Mouse (Mus musculus) CH12.LX (cell line): ENCODE measurements around the gene Micu2. TPM values are rescaled to one million over a fixed set of nuclear protein-coding genes. Genes with fewer than 3 reads are reported as not detected.

ENCODE experiments used
- DNase-seq: peaks from one replicate; pipeline ENCODE4 v3.0.0-alpha.2; 2013; ENCODE audit errors: extremely low read depth
- H3K27ac ChIP-seq: 2 replicates; pipeline ENCODE4 v1.5.1; 2012; ENCODE audit warnings: low read depth, mild to moderate bottlenecking, control low read depth, moderate library complexity; ENCODE audit not compliant: insufficient read depth
- H3K27me3 ChIP-seq: replicated peaks from 2 replicates; pipeline ENCODE3; 2012; ENCODE audit warnings: inconsistent platforms
- H3K36me3 ChIP-seq, 2 experiments: replicated peaks in 1 of 2; 2 replicates each; pipeline versions ENCODE3 to v1.6.1; 2012; ENCODE audit warnings: inconsistent platforms in 1 of 2, low read length in 1 of 2, mild to moderate bottlenecking in 1 of 2, mixed read lengths in 1 of 2, moderate library complexity in 1 of 2; ENCODE audit not compliant: control insufficient read depth in 1 of 2, insufficient read depth in 1 of 2
- H3K4me1 ChIP-seq, 2 experiments: 2 replicates each; pipeline ENCODE4 v1.6.1; 2012; ENCODE audit warnings: inconsistent platforms in 1 of 2, moderate library complexity in 1 of 2; ENCODE audit not compliant: insufficient read depth in 2 of 2, control insufficient read depth in 1 of 2
- H3K4me2 ChIP-seq: 2 replicates; pipeline ENCODE4 v1.6.1; 2012; ENCODE audit warnings: low read depth, mild to moderate bottlenecking, control low read depth; ENCODE audit not compliant: poor library complexity, insufficient read depth, severe bottlenecking
- H3K4me3 ChIP-seq, 3 experiments: fragments of 150-350 bp in 1 of 3; sonication (generic) in 1 of 3; replicated peaks in 1 of 3; 2 replicates each; pipeline versions ENCODE3 to v1.5.1; 2011 to 2012; ENCODE audit warnings: low read depth in 2 of 3, low read length in 2 of 3, mild to moderate bottlenecking in 2 of 3, moderate library complexity in 2 of 3, control low read depth in 1 of 3, improper control_type of control experiment in 1 of 3, inconsistent platforms in 1 of 3, mixed read lengths in 1 of 3; ENCODE audit not compliant: poor library complexity in 1 of 3
- H3K79me2 ChIP-seq: replicated peaks from 2 replicates; pipeline ENCODE4 v1.6.1; 2012; ENCODE audit warnings: mild to moderate bottlenecking, moderate library complexity; ENCODE audit not compliant: control insufficient read depth, poor library complexity, insufficient read depth, severe bottlenecking; ENCODE audit errors: extremely low read depth
- H3K9ac ChIP-seq: 2 replicates; pipeline ENCODE4 v1.6.1; 2012; ENCODE audit warnings: low read depth, mild to moderate bottlenecking, control low read depth, moderate library complexity; ENCODE audit not compliant: insufficient read depth
- H3K9me3 ChIP-seq: replicated peaks from 2 replicates; pipeline ENCODE3; 2012; ENCODE audit warnings: low read length, inconsistent platforms, mixed read lengths
- BHLHE40 ChIP-seq: IDR thresholded peaks from 2 replicates; pipeline ENCODE4 v1.6.1; 2011; ENCODE audit warnings: mild to moderate bottlenecking, low read depth, low read length, improper control_type of control experiment
- CHD1 ChIP-seq: IDR thresholded peaks from 2 replicates; pipeline ENCODE4 v1.6.1; 2012; ENCODE audit warnings: low read depth, low read length, improper control_type of control experiment, inconsistent platforms
- CTCF ChIP-seq, 2 experiments: IDR thresholded peaks in 1 of 2; conservative IDR thresholded peaks in 1 of 2; 2 replicates each; pipeline ENCODE4 v1.5.1; 2011 to 2012; ENCODE audit warnings: low read depth in 2 of 2, low read length in 2 of 2, improper control_type of control experiment in 1 of 2, inconsistent platforms in 1 of 2, mild to moderate bottlenecking in 1 of 2, moderate library complexity in 1 of 2
- E2F4 ChIP-seq: IDR thresholded peaks from 2 replicates; pipeline ENCODE4 v1.6.1; 2011; ENCODE audit warnings: low read depth, low read length, improper control_type of control experiment; ENCODE audit not compliant: insufficient replicate concordance
- EP300 ChIP-seq: IDR thresholded peaks from 2 replicates; pipeline ENCODE4 v1.6.1; 2011; ENCODE audit warnings: low read length, improper control_type of control experiment
- ETS1 ChIP-seq: conservative IDR thresholded peaks from 2 replicates; pipeline ENCODE4 v1.6.1; 2012; ENCODE audit warnings: low read depth, mild to moderate bottlenecking, inconsistent platforms, low read length, improper control_type of control experiment, moderate library complexity
- GABPA ChIP-seq: IDR thresholded peaks from 2 replicates; pipeline ENCODE4 v1.6.1; 2012; ENCODE audit warnings: low read depth, low read length, improper control_type of control experiment, inconsistent platforms; ENCODE audit not compliant: insufficient replicate concordance
- JUND ChIP-seq: conservative IDR thresholded peaks from 2 replicates; pipeline ENCODE4 v1.6.1; 2011; ENCODE audit warnings: low read depth, low read length, improper control_type of control experiment
- MAX ChIP-seq: IDR thresholded peaks from 2 replicates; pipeline ENCODE4 v1.6.1; 2011; ENCODE audit warnings: low read length, improper control_type of control experiment
- MEF2A ChIP-seq: IDR thresholded peaks from 2 replicates; pipeline ENCODE4 v1.6.1; 2014; ENCODE audit warnings: low read depth, mild to moderate bottlenecking, inconsistent platforms, low read length, improper control_type of control experiment, borderline replicate concordance
- MXI1 ChIP-seq: IDR thresholded peaks from 2 replicates; pipeline ENCODE4 v1.6.1; 2011; ENCODE audit warnings: mild to moderate bottlenecking, low read depth, low read length, improper control_type of control experiment
- POLR2A ChIP-seq: IDR thresholded peaks from 2 replicates; pipeline ENCODE4 v1.6.1; 2011; ENCODE audit warnings: low read depth, mild to moderate bottlenecking, improper control_type of control experiment, low read length
- SIN3A ChIP-seq: IDR thresholded peaks from 2 replicates; pipeline ENCODE4 v1.6.1; 2012; ENCODE audit warnings: low read length, improper control_type of control experiment, inconsistent platforms
- SMC3 ChIP-seq: IDR thresholded peaks from 2 replicates; pipeline ENCODE4 v1.6.1; 2011; ENCODE audit warnings: low read depth, low read length, improper control_type of control experiment
- TCF12 ChIP-seq: IDR thresholded peaks from 2 replicates; pipeline ENCODE4 v1.6.1; 2014; ENCODE audit warnings: low read depth, mild to moderate bottlenecking, inconsistent platforms, low read length, improper control_type of control experiment
- UBTF ChIP-seq: IDR thresholded peaks from 2 replicates; pipeline ENCODE4 v1.6.1; 2012; ENCODE audit warnings: low read depth, mild to moderate bottlenecking, inconsistent platforms, low read length, improper control_type of control experiment, moderate library complexity
- USF2 ChIP-seq: conservative IDR thresholded peaks from 2 replicates; pipeline ENCODE4 v1.6.1; 2011; ENCODE audit warnings: low read depth, low read length, improper control_type of control experiment
- ZKSCAN1 ChIP-seq: IDR thresholded peaks from 2 replicates; pipeline ENCODE4 v1.6.1; 2012; ENCODE audit warnings: low read depth, inconsistent platforms, low read length, improper control_type of control experiment, borderline replicate concordance
- ZNF384 ChIP-seq: IDR thresholded peaks from 2 replicates; pipeline ENCODE4 v1.6.1; 2012; ENCODE audit warnings: low read depth, low read length, improper control_type of control experiment, inconsistent platforms
- dilution Hi-C: fragments of 300-500 bp; cut with MboI; formaldehyde crosslinking; loops from 2 replicates; pipeline ENCODE4 v1.14.3; 2020; ENCODE audit warnings: low sequenced_read_pairs; ENCODE audit not compliant: extremely low pct_unique_long_range_greater_than_20kb, extremely low pct_ligation_motif_present
- in situ Hi-C: fragments of 300-500 bp; cut with MboI; formaldehyde crosslinking; loops from 3 replicates; pipeline ENCODE4 v1.14.3; 2019; ENCODE audit warnings: low sequenced_read_pairs, low pct_ligation_motif_present, low pct_unique_long_range_greater_than_20kb, mixed read lengths
- polyA plus RNA-seq: library from polyadenylated mRNA; unstranded; fragments of >175 nt; gene quantifications from 2 replicates; pipeline ENCODE4 v1.2.1, GENCODE M21; 2012; ENCODE audit warnings: low read depth; ENCODE audit not compliant: insufficient read length
- total RNA-seq, 2 experiments: library from RNA; depleted of rRNA; stranded (reverse); fragments of 300-350 nt in 1 of 2; fragments of >200 nt in 1 of 2; gene quantifications; 2 replicates each; pipeline ENCODE4 v1.2.3; 2012 to 2014

Micu2 gene
- total and polyA plus RNA-seq, 3 experiments = 39.8 to 62.5 (median 52.7) TPM

- dilution Hi-C loops = no loop called here
- peaks cover 0 to 44% of the 10 kb centered on the region in 2 experiments; a peak in 2 of 4 replicates for H3K4me1 ChIP-seq
- in situ Hi-C loops = no loop called here
- TF ChIP-seq MEF2A (no peak), POLR2A (no peak), SMC3 (no peak), MXI1 (no peak), ZKSCAN1 (no peak)
- H3K9me3 ChIP-seq = no peaks in the 10 kb centered on the region
- no peak overlapping the region for H3K4me2 ChIP-seq
- DNase-seq = no peak
- no peak overlapping the region for H3K27ac ChIP-seq
- H3K4me3 ChIP-seq = no peak overlapping the region
- H3K9ac ChIP-seq = no peak overlapping the region
- H3K36me3 ChIP-seq = peaks cover 0 to 29% of the 10 kb centered on the region in 2 experiments
- H3K79me2 ChIP-seq = peaks cover 5% of the 10 kb centered on the region; the same call in 1 of the 2 replicates
- no peaks in the 10 kb centered on the region for H3K27me3 ChIP-seq
Observed at GRCm38 (mm10) chr14:57881793-57882192, 117.3 kb downstream of the Micu2 start.

- H3K27ac ChIP-seq = no peak overlapping the region
- H3K4me2 ChIP-seq = no peak overlapping the region
- no peak overlapping the region for H3K4me3 ChIP-seq
- no peaks in the 10 kb centered on the region for H3K27me3 ChIP-seq
- in situ Hi-C loops = no loop called here
- DNase-seq = no peak
- no peaks in the 10 kb centered on the region for H3K9me3 ChIP-seq
- peaks cover 5% of the 10 kb centered on the region; the same call in 1 of the 2 replicates for H3K79me2 ChIP-seq
- H3K4me1 ChIP-seq = peaks cover 0 to 37% of the 10 kb centered on the region in 2 experiments; a peak in 2 of 4 replicates
- peaks cover 0 to 29% of the 10 kb centered on the region in 2 experiments for H3K36me3 ChIP-seq
- H3K9ac ChIP-seq = no peak overlapping the region
- peak in 1 of 2 experiments; percentile 25; a peak in 1 of 4 replicates for TF ChIP-seq CTCF (conservative IDR thresholded peaks at IDR 0.05 in 1 of 2, IDR thresholded peaks at IDR 0.05 in 1 of 2; ENCODE audit: low read depth in 2 of 2, low read length in 2 of 2)
- TF ChIP-seq ZKSCAN1 = no peak
- TF ChIP-seq ZNF384 = peak; percentile 75
- dilution Hi-C loops = no loop called here
Observed at GRCm38 (mm10) chr14:57881074-57881473, 118.0 kb downstream of the Micu2 start.

- H3K9ac ChIP-seq = no peak overlapping the region
- no peaks in the 10 kb centered on the region for H3K27me3 ChIP-seq
- no peak overlapping the region for H3K4me2 ChIP-seq
- in situ Hi-C loops (no loop called here), dilution Hi-C loops (no loop called here)
- no peak for TF ChIP-seq JUND
- TF ChIP-seq E2F4 = no peak
- no peak for TF ChIP-seq CHD1
- no peak for TF ChIP-seq ZNF384
- no peak for TF ChIP-seq MEF2A
- no peak for TF ChIP-seq ZKSCAN1
- no peak for TF ChIP-seq ETS1
- TF ChIP-seq GABPA = no peak
- TF ChIP-seq EP300 = no peak
- no peak for TF ChIP-seq MAX
- no peak for TF ChIP-seq USF2
- no peak for TF ChIP-seq SIN3A
- no peak for TF ChIP-seq TCF12
- no peak for TF ChIP-seq UBTF
- TF ChIP-seq POLR2A = no peak
- no peak for TF ChIP-seq CTCF (conservative IDR thresholded peaks at IDR 0.05 in 1 of 2, IDR thresholded peaks at IDR 0.05 in 1 of 2; ENCODE audit: low read depth in 2 of 2, low read length in 2 of 2)
- TF ChIP-seq BHLHE40 = no peak
- peaks cover 0 to 29% of the 10 kb centered on the region in 2 experiments for H3K36me3 ChIP-seq
- no peak for DNase-seq
- H3K4me1 ChIP-seq = peaks cover 0 to 22% of the 10 kb centered on the region in 2 experiments; a peak in 2 of 4 replicates
- H3K79me2 ChIP-seq = 0 out of 2 replicates have a peak, but pooled peaks cover 5% of the 10 kb centered on the region
- no peak overlapping the region for H3K27ac ChIP-seq
- no peak overlapping the region for H3K4me3 ChIP-seq
- no peaks in the 10 kb centered on the region for H3K9me3 ChIP-seq
Observed at GRCm38 (mm10) chr14:57877921-57878320, 121.1 kb downstream of the Micu2 start.
